Mouse (Mus musculus) olfactory bulb, adult 2 months (tissue): Measurements from ENCODE around the gene Muc4. TPM values are rescaled to one million over a fixed set of nuclear protein-coding genes. Genes with fewer than 3 reads are reported as not detected.

Experiments
- H3K27ac ChIP-seq: fragments of 200-500 bp; 2 replicates; pipeline ENCODE4 v1.5.1; 2012; ENCODE audit warnings: low read depth, low read length; ENCODE audit not compliant: insufficient read depth
- H3K4me1 ChIP-seq: fragments of 200-500 bp; 2 replicates; pipeline ENCODE4 v1.6.1; 2012; ENCODE audit warnings: low read length; ENCODE audit not compliant: control insufficient read depth, insufficient read depth
- H3K4me3 ChIP-seq: fragments of 200-500 bp; 2 replicates; pipeline ENCODE4 v1.5.1; 2012; ENCODE audit warnings: mild to moderate bottlenecking, low read depth, low read length, moderate library complexity; ENCODE audit not compliant: insufficient read depth
- CTCF ChIP-seq: fragments of 200-500 bp; IDR thresholded peaks from 2 replicates; pipeline ENCODE4 v1.5.1; 2012; ENCODE audit warnings: low read depth, mild to moderate bottlenecking, low read length, moderate library complexity; ENCODE audit not compliant: insufficient read depth
- POLR2A ChIP-seq: fragments of 200-500 bp; IDR thresholded peaks from 2 replicates; pipeline ENCODE4 v1.6.1; 2012; ENCODE audit warnings: mild to moderate bottlenecking, low read depth, low read length, moderate library complexity; ENCODE audit not compliant: insufficient read depth
- whole genome bisulfite sequencing: fragments of 180-500 bp; shearing (Covaris S2); methylation state at CpG from one replicate; pipeline ENCODE4 v1.1.7; 2018; 5-methylcytosine and 5-hydroxymethylcytosine counted together
- polyA plus RNA-seq: library from polyadenylated mRNA; stranded (reverse); fragments of >200 nt; gene quantifications from 2 replicates; pipeline ENCODE4 v1.2.4, GENCODE M21; 2012; ENCODE audit warnings: low replicate concordance; ENCODE audit not compliant: missing spikeins, insufficient read depth, insufficient read length

The Muc4 gene
- polyA plus RNA-seq, 1 experiment, result not detected

DNA sequence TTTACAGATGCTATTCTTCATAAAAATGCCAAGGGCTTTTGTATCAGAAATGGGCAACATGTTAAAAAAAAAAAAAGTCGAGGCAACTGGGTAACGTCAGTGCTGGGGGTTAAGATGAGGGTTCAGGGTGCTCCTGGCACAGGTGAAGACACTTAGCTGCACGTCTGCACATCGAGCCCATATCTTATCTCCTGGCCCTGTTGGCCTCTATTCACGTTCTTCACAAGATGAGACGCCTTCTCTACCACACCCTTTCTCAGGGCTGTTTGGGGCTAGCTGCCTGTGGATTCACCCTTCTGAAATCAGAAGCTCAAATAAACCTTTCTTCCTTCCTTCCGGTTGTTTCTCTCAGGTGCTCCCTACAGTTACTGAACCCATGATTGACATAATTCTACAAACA lies 12.5 kb upstream of the Muc4 start:
- no peaks in the 10 kb centered on the region for H3K4me1 ChIP-seq
- WGBS, result 84% methylated on average over 7 of the region's 7 CpGs
- H3K27ac ChIP-seq, result no peak overlapping the region
- no peak for TF ChIP-seq CTCF
- no peak overlapping the region for H3K4me3 ChIP-seq

GRCm38 (mm10) chr16:32723767-32724166 lies 11.9 kb upstream of the Muc4 start:
- Histone ChIP-seq H3K4me1 (no peaks in the 10 kb centered on the region), H3K4me3 (no peak overlapping the region), H3K27ac (no peak overlapping the region)
- WGBS, result 93% methylated on average over 4 of the region's 4 CpGs
- TF ChIP-seq CTCF (no peak), POLR2A (no peak)

GRCm38 (mm10) chr16:32724259-32724658 lies 11.4 kb upstream of the Muc4 start:
- no peak overlapping the region for H3K27ac ChIP-seq
- WGBS, result 94% methylated on average over 2 of the region's 2 CpGs
- H3K4me1 ChIP-seq, result no peaks in the 10 kb centered on the region
- TF ChIP-seq POLR2A (no peak), CTCF (no peak)
- no peak overlapping the region for H3K4me3 ChIP-seq

DNA sequence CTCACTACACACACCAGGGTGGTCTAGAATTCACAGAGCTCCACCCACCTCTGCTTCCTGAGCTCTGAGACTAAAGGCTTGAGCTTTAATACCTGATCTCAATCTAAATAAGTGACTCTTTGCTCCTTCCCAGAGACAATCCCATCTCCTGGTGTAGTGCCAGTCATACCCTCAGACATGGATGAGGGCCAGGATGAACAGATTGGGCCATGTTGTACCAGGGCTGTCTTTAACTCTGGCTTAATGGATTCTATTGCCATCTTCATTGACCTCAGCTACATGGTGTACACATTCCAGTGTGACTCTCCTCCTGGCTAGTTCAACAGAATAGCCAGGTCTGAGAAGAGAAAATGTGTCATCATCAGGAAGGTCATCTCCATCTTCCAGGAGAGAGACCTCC lies 9.2 kb upstream of the Muc4 start:
- Histone ChIP-seq H3K27ac (no peak overlapping the region), H3K4me1 (no peaks in the 10 kb centered on the region), H3K4me3 (no peak overlapping the region)
- TF ChIP-seq CTCF (no peak), POLR2A (no peak)

DNA sequence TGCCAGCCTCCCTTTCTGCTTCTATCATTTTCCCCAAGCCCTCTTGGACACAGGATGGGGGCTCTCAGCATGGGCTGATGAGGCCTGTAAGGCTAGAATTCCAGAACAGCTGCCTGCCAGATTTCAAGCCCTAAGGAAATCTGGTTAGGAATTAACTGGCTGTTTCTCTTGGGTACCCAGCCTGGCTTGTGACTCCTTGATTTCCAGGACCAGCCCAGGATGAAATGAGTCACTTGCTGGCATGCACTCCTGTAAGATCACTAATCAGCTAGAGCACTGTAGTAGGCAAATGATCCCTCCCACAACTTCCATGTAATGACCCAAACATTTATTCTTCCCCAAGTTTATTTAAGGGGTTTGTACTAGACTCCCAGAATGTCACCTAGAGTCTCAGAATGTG lies 7.4 kb upstream of the Muc4 start:
- Histone ChIP-seq H3K4me1 (no peaks in the 10 kb centered on the region), H3K4me3 (no peak overlapping the region), H3K27ac (no peak overlapping the region)
- TF ChIP-seq CTCF, result no peak
- TF ChIP-seq POLR2A, result no peak

GRCm38 (mm10) chr16:32728730-32729129 lies 7.0 kb upstream of the Muc4 start:
- 81% methylated on average over 1 of the region's 1 CpGs for WGBS
- Histone ChIP-seq H3K4me1 (no peaks in the 10 kb centered on the region), H3K27ac (no peak overlapping the region), H3K4me3 (no peak overlapping the region)
- TF ChIP-seq POLR2A (no peak), CTCF (no peak)

- TF ChIP-seq POLR2A (no peak), CTCF (no peak)
- WGBS, result 88% methylated on average over 3 of the region's 3 CpGs
- Histone ChIP-seq H3K4me1 (peaks cover 2% of the 10 kb centered on the region), H3K27ac (no peak overlapping the region), H3K4me3 (no peak overlapping the region)
These were observed 2.5 kb upstream of the Muc4 start for GRCm38 (mm10) chr16:32733213-32733612.

GRCm38 (mm10) chr16:32736022-32736421 lies 336 bp downstream of the Muc4 start:
- WGBS, result 66% methylated on average over 3 of the region's 3 CpGs
- no peak for TF ChIP-seq POLR2A
- TF ChIP-seq CTCF, result no peak
- Histone ChIP-seq H3K27ac (no peak overlapping the region), H3K4me1 (peaks cover 2% of the 10 kb centered on the region), H3K4me3 (no peak overlapping the region)

DNA sequence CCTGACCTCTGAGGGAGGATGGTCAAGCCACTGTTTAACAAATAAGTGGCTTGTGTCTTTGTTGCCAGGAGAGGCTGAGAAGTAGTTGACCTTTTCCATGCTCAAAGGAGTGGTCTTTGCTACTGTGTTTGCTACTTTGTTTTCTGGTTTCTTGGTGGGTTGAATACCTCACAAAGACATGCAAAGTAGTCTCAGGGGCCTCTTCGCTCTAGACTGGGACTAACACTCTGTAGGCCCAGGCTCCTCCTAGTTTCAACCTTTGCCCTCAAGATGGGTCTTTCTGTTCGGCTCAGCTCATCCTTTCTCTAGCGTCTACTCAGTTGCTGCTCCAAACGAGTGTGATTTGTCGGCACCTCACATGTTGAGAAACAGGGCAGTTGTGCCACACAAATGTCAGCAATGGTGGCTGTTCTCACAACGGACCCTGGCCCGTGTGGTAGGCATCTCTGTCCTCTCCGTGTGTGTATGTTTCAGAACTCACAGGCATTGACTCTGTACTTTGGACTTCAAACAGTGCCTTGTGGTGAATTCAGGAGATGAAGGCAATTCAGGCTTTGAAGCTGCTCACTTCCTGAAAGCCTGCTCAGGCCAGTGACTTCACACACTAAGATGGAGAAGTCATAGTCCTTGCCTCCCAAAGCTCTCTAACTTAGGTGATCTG lies 4.4 kb downstream of the Muc4 start:
- Histone ChIP-seq H3K4me1 (peaks cover 2% of the 10 kb centered on the region), H3K27ac (no peak overlapping the region), H3K4me3 (no peak overlapping the region)
- TF ChIP-seq POLR2A (no peak), CTCF (no peak)
- WGBS, result 88% methylated on average over 8 of the region's 8 CpGs

GRCm38 (mm10) chr16:32741366-32741765 lies 5.7 kb downstream of the Muc4 start:
- Histone ChIP-seq H3K27ac (no peak overlapping the region), H3K4me1 (peaks cover 5% of the 10 kb centered on the region), H3K4me3 (no peak overlapping the region)
- WGBS, result 87% methylated on average over 9 of the region's 9 CpGs
- TF ChIP-seq CTCF (no peak), POLR2A (no peak)
